Mouse (Mus musculus) neural tube, embryonic 11.5 days (tissue): ENCODE data around the gene Cox8a. TPM values are rescaled to one million over a fixed set of nuclear protein-coding genes. Genes with fewer than 3 reads are reported as not detected.

Source experiments
- polyA plus RNA-seq: library from polyadenylated mRNA; unstranded; fragments of >200 nt; fragmentation: Nextera tagmentation; extraction: Ambion mirVana; gene quantifications from 2 replicates; pipeline ENCODE4 v1.2.1, GENCODE M21; 2014

The Cox8a gene
- polyA plus RNA-seq, 1 experiment from 2014 or later, result 706 TPM

Other genes with a start within 250 kb of the Cox8a start
- 290 and 313 TPM in 2 replicates for gene Ppp1r14b, start 242.6 kb downstream of the Cox8a start, polyA plus RNA-seq
- gene Plcb3, start 241.1 kb downstream of the Cox8a start, polyA plus RNA-seq, result 22.7 and 25.0 TPM in 2 replicates
- 80.1 and 86.5 TPM in 2 replicates for gene Fkbp2, start 237.1 kb downstream of the Cox8a start, polyA plus RNA-seq
- 27.8 and 29.4 TPM in 2 replicates for gene Vegfb, start 230.0 kb downstream of the Cox8a start, polyA plus RNA-seq
- gene Dnajc4, start 225.0 kb downstream of the Cox8a start, polyA plus RNA-seq, result 16.2 and 17.3 TPM in 2 replicates
- 19.6 and 20.5 TPM in 2 replicates for gene Nudt22, start 221.5 kb downstream of the Cox8a start, polyA plus RNA-seq
- 9.7 and 12.1 TPM in 2 replicates for gene Trpt1, start 221.5 kb downstream of the Cox8a start, polyA plus RNA-seq
- 8.8 and 9.5 TPM in 2 replicates for gene Fermt3, start 198.1 kb downstream of the Cox8a start, polyA plus RNA-seq
- gene Stip1, start 177.6 kb downstream of the Cox8a start, polyA plus RNA-seq, result 423 and 425 TPM in 2 replicates
- 3.2 and 3.3 TPM in 2 replicates for gene Macrod1, start 160.8 kb downstream of the Cox8a start, polyA plus RNA-seq
- 6.6 and 7.5 TPM in 2 replicates for gene Flrt1, start 111.9 kb downstream of the Cox8a start, polyA plus RNA-seq
- gene Otub1, start 11.3 kb downstream of the Cox8a start, polyA plus RNA-seq, result 248 and 255 TPM in 2 replicates
- 83.5 and 90.4 TPM in 2 replicates for gene Naa40, start 23.6 kb upstream of the Cox8a start, polyA plus RNA-seq
- 34.9 and 36.8 TPM in 2 replicates for gene Rcor2, start 49.7 kb upstream of the Cox8a start, polyA plus RNA-seq
- 49.6 and 58.4 TPM in 2 replicates for gene Mark2, start 124.2 kb upstream of the Cox8a start, polyA plus RNA-seq
- gene Spindoc, start 165.4 kb upstream of the Cox8a start, polyA plus RNA-seq, result 25.6 and 35.1 TPM in 2 replicates
- gene 2700081O15Rik, start 200.0 kb upstream of the Cox8a start, polyA plus RNA-seq, result 15.1 and 16.3 TPM in 2 replicates